8 mouse cellular contexts compared by ENCODE assay signal in genomic region chr9:52048650-52049081, GRCm38 (mm10). TPM values are rescaled to one million over a fixed set of nuclear protein-coding genes. Genes with fewer than 3 reads are reported as not detected.
DNase-seq lines count a peak whose midpoint lies in the region; ATAC-seq and TF ChIP-seq lines count a peak whose summit lies in the region.

No protein-coding gene starts in this region.

- H3K4me2 ChIP-seq in limb, embryonic 15.5 days = peak overlapping the region; percentile 53
- H3K4me2 ChIP-seq in myocyte (ENCODE audit: low read depth) = peak overlapping the region; percentile 71

- peak overlapping the region; percentile 100 for H3K27ac ChIP-seq in cortical plate, adult 2 months (ENCODE audit: insufficient read depth, low read length)
- peak overlapping the region; percentile 100 for H3K27ac ChIP-seq in limb, embryonic 15.5 days

- H3K4me3 ChIP-seq in cortical plate, adult 2 months (ENCODE audit: insufficient read depth, low read length) = peak overlapping the region; percentile 88
- H3K4me3 ChIP-seq in limb, embryonic 15.5 days = peak overlapping the region; percentile 93
- peak overlapping the region; percentile 42 for H3K4me3 ChIP-seq in myocyte

- peaks cover 51% of the 10 kb centered on the region for H3K79me2 ChIP-seq in myocyte (ENCODE audit: control insufficient read depth, insufficient read depth)

- peak overlapping the region; percentile 98 for H3K9ac ChIP-seq in limb, embryonic 15.5 days

- H3K27me3 ChIP-seq in limb, embryonic 15.5 days = no peaks in the 10 kb centered on the region
- H3K27me3 ChIP-seq in myocyte (ENCODE audit: control insufficient read depth, insufficient read depth, insufficient read length) = no peaks in the 10 kb centered on the region

- H3ac ChIP-seq in myocyte (ENCODE audit: control insufficient read depth, insufficient read length) = peak overlapping the region; percentile 99

- peaks cover 3% of the 10 kb centered on the region; the same call in 1 of the 2 replicates for H3K4me1 ChIP-seq in cortical plate, adult 2 months (ENCODE audit: control insufficient read depth, insufficient read depth, low read length)
- H3K4me1 ChIP-seq in limb, embryonic 15.5 days = peaks cover 20% of the 10 kb centered on the region

- DNase-seq in ovary, postnatal 10 days (ENCODE audit: low spot score) = peak; percentile 60
- DNase-seq in ovary, adult 18-20 months (ENCODE audit: low spot score) = no peak
- peak; percentile 61 for DNase-seq in gastrocnemius, postnatal 10 days
- DNase-seq in induced T-regulatory cell, adult 2 months (ENCODE audit: low read depth) = peak; percentile 63
- DNase-seq in testis, postnatal 10 days (ENCODE audit: low spot score) = peak; percentile 70

- no peaks in the 10 kb centered on the region for H3K36me3 ChIP-seq in limb, embryonic 15.5 days
- H3K36me3 ChIP-seq in myocyte (ENCODE audit: control insufficient read depth, insufficient read depth) = no peaks in the 10 kb centered on the region

- WGBS in limb, embryonic 15.5 days = under 1% methylated on average over 60 of the region's 60 CpGs

- no peak for TF ChIP-seq POLR2A in cortical plate, adult 2 months (IDR thresholded peaks at IDR 0.05; ENCODE audit: extremely low read depth, insufficient read depth, low read length)
- no peak for TF ChIP-seq POLR2A in myocyte (IDR thresholded peaks at IDR 0.05; ENCODE audit: insufficient read length, low read depth)

- no peak; the same call in 1 of the 2 replicates for ATAC-seq in limb, embryonic 15.5 days (ENCODE audit: insufficient number of reproducible peaks, low FRiP score, low TSS enrichment, low read depth)

- H3K9me3 ChIP-seq in limb, embryonic 15.5 days = no peaks in the 10 kb centered on the region

- TF ChIP-seq CTCF in cortical plate, adult 2 months (IDR thresholded peaks at IDR 0.05; ENCODE audit: extremely low read depth, insufficient read depth, low read length) = no peak

TF ChIP-seq in myocyte, 11 proteins besides CTCF, POLR2A, EP300 and RAD21:
- no peak for TF ChIP-seq TCF12 (IDR thresholded peaks at IDR 0.05; ENCODE audit: insufficient read depth, poor library complexity, severe bottlenecking)
TF ChIP-seq in myocyte: peak in this region for 0.

RNA-seq across cellular contexts. Expression of gene Rdx, which starts 1.7 kb away (rescaled TPM):
- 36.7 and 37.6 TPM in 2 replicates for polyA plus RNA-seq in cortical plate, adult 2 months (2012; rRNA removed)
- 100 to 1,000 TPM; 119 to 122 TPM for total RNA-seq in gastrocnemius, postnatal 10 days (2021)
- 108 and 111 TPM in 2 replicates for polyA plus RNA-seq in limb, embryonic 15.5 days (2015; fragmentation: Nextera tagmentation; extraction: Ambion mirVana)
- 28.7 TPM for polyA plus RNA-seq in myocyte (2012; fragmentation: generic; extraction: Trizol)

Comparison
In these comparisons a context has a peak if more than half of its experiments do, and no peak if none do; other contexts are left out.
1. H3K4me3 ChIP-seq: peak in every context shown above with its lines; median percentile 93 in limb, embryonic 15.5 days; 88 in cortical plate, adult 2 months; 42 in myocyte.